Mouse (Mus musculus) CH12.LX (cell line): ENCODE measurements around the gene C330021F23Rik.

Experiments used
- CHD2 ChIP-seq: IDR thresholded peaks from 2 replicates; pipeline ENCODE4 v1.6.1; 2011; ENCODE audit warnings: low read length, improper control_type of control experiment
- CTCF ChIP-seq, 2 experiments: IDR thresholded peaks in 1 of 2; conservative IDR thresholded peaks in 1 of 2; 2 replicates each; pipeline ENCODE4 v1.5.1; 2011 to 2012; ENCODE audit warnings: low read depth in 2 of 2, low read length in 2 of 2, improper control_type of control experiment in 1 of 2, inconsistent platforms in 1 of 2, mild to moderate bottlenecking in 1 of 2, moderate library complexity in 1 of 2
- MAFK ChIP-seq: IDR thresholded peaks from 2 replicates; pipeline ENCODE4 v1.6.1; 2011; ENCODE audit warnings: low read length, improper control_type of control experiment; ENCODE audit not compliant: insufficient replicate concordance

DNA sequence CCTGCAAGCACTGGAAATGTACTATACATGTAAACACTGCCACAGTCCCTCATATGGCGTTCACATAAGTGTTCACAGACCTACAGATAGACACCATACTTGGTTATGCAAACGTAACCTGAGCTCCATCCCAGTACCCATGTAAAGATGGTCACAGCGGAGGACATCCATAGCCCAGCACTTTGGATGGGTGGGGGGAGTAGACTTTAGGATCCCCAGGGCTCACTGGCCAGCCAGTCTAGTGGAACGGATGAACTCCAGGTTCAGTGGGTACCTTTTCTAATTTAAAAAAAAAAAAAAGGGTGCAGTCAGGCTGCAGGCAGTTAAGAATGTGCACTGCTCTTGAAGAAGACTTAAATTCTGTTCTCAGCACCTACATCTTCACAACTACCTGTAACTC lies 27.7 kb upstream of the C330021F23Rik start:
- no peak for TF ChIP-seq CHD2
- TF ChIP-seq MAFK, result no peak
- no peak for TF ChIP-seq CTCF (conservative IDR thresholded peaks at IDR 0.05 in 1 of 2, IDR thresholded peaks at IDR 0.05 in 1 of 2; ENCODE audit: low read depth in 2 of 2, low read length in 2 of 2)
